Mouse (Mus musculus): ENCODE results near the gene Gm47791. TPM values are rescaled to one million over a fixed set of nuclear protein-coding genes. Genes with fewer than 3 reads are reported as not detected.

The Gm47791 gene
- total and polyA plus RNA-seq, 2 experiments from 2014 or later: not detected

GRCm38 (mm10) chr1:82733357-82733756 lies 37.7 kb downstream of the Gm47791 start:
- no peak overlapping the region for H3K27ac ChIP-seq (ENCODE audit: low read depth)
- no peaks in the 10 kb centered on the region for H3K27me3 ChIP-seq (ENCODE audit: control insufficient read depth, insufficient read depth, low read length)
- H3K9ac ChIP-seq (replicated peaks; ENCODE audit: low read depth, low read length): no peak overlapping the region
- peaks cover 86% of the 10 kb centered on the region for H3K36me3 ChIP-seq (replicated peaks; ENCODE audit: control insufficient read depth, insufficient read depth, low read length)
- no peak overlapping the region for H3K4me2 ChIP-seq (ENCODE audit: low read depth, low read length)
- ATAC-seq (ENCODE audit: insufficient read depth, low read depth) (no peak), DNase-seq (ENCODE audit: low spot score) (no peak)
- H3K9me3 ChIP-seq (replicated peaks; ENCODE audit: control insufficient read depth, low read length): no peaks in the 10 kb centered on the region
- WGBS: 80% methylated on average over 1 of the region's 1 CpGs
- H3K4me3 ChIP-seq (ENCODE audit: low read depth, low read length): no peak overlapping the region
- no peak for TF ChIP-seq EP300 (IDR thresholded peaks at IDR 0.05; ENCODE audit: low read depth)
- TF ChIP-seq CTCF (IDR thresholded peaks at IDR 0.05; ENCODE audit: low read depth): no peak
- H3K4me1 ChIP-seq (ENCODE audit: control insufficient read depth, insufficient read depth): no peaks in the 10 kb centered on the region

- TF ChIP-seq CTCF (IDR thresholded peaks at IDR 0.05; ENCODE audit: low read depth) (no peak), EP300 (IDR thresholded peaks at IDR 0.05; ENCODE audit: low read depth) (no peak)
- Histone ChIP-seq H3K27ac (ENCODE audit: low read depth) (no peak overlapping the region), H3K9ac (replicated peaks; ENCODE audit: low read depth, low read length) (no peak overlapping the region), H3K36me3 (replicated peaks; ENCODE audit: control insufficient read depth, insufficient read depth, low read length) (peaks cover 43% of the 10 kb centered on the region), H3K9me3 (replicated peaks; ENCODE audit: control insufficient read depth, low read length) (no peaks in the 10 kb centered on the region), H3K27me3 (ENCODE audit: control insufficient read depth, insufficient read depth, low read length) (peaks cover 13% of the 10 kb centered on the region), H3K4me2 (ENCODE audit: low read depth, low read length) (peak overlapping the region; percentile 89; the same call in 1 of the 2 replicates), H3K4me3 (ENCODE audit: low read depth, low read length) (no peak overlapping the region), H3K4me1 (ENCODE audit: control insufficient read depth, insufficient read depth) (peaks cover 11% of the 10 kb centered on the region)
- ATAC-seq (ENCODE audit: insufficient read depth, low read depth) (no peak), DNase-seq (ENCODE audit: low spot score) (no peak)
- 89% methylated on average over 5 of the region's 5 CpGs for WGBS
These were observed 44.6 kb downstream of the Gm47791 start for GRCm38 (mm10) chr1:82726482-82726881.

- H3K9me3 ChIP-seq (replicated peaks; ENCODE audit: control insufficient read depth, low read length): no peaks in the 10 kb centered on the region
- 41% methylated on average over 4 of the region's 4 CpGs for WGBS
- H3K4me1 ChIP-seq (ENCODE audit: control insufficient read depth, insufficient read depth): peaks cover 11% of the 10 kb centered on the region
- peaks cover 13% of the 10 kb centered on the region for H3K27me3 ChIP-seq (ENCODE audit: control insufficient read depth, insufficient read depth, low read length)
- ATAC-seq (ENCODE audit: insufficient read depth, low read depth) (no peak), DNase-seq (ENCODE audit: low spot score) (no peak)
- H3K36me3 ChIP-seq (replicated peaks; ENCODE audit: control insufficient read depth, insufficient read depth, low read length): peaks cover 37% of the 10 kb centered on the region
- peak overlapping the region; percentile 89 for H3K4me2 ChIP-seq (ENCODE audit: low read depth, low read length)
- no peak overlapping the region for H3K27ac ChIP-seq (ENCODE audit: low read depth)
- no peak for TF ChIP-seq CTCF (IDR thresholded peaks at IDR 0.05; ENCODE audit: low read depth)
- no peak for TF ChIP-seq EP300 (IDR thresholded peaks at IDR 0.05; ENCODE audit: low read depth)
- H3K4me3 ChIP-seq (ENCODE audit: low read depth, low read length): peak overlapping the region; percentile 81
- H3K9ac ChIP-seq (replicated peaks; ENCODE audit: low read depth, low read length): peak overlapping the region; percentile 85
These were observed 45.2 kb downstream of the Gm47791 start for GRCm38 (mm10) chr1:82725875-82726185.

GRCm38 (mm10) chr1:82725026-82725874 lies 45.8 kb downstream of the Gm47791 start:
- Histone ChIP-seq H3K9ac (replicated peaks; ENCODE audit: low read depth, low read length) (peak overlapping the region; percentile 85), H3K27me3 (ENCODE audit: control insufficient read depth, insufficient read depth, low read length) (peaks cover 13% of the 10 kb centered on the region), H3K4me3 (ENCODE audit: low read depth, low read length) (peak overlapping the region; percentile 81), H3K4me2 (ENCODE audit: low read depth, low read length) (peak overlapping the region; percentile 89), H3K4me1 (ENCODE audit: control insufficient read depth, insufficient read depth) (peaks cover 11% of the 10 kb centered on the region), H3K36me3 (replicated peaks; ENCODE audit: control insufficient read depth, insufficient read depth, low read length) (peaks cover 31% of the 10 kb centered on the region), H3K9me3 (replicated peaks; ENCODE audit: control insufficient read depth, low read length) (no peaks in the 10 kb centered on the region), H3K27ac (ENCODE audit: low read depth) (peak overlapping the region; percentile 87)
- DNase-seq (ENCODE audit: low spot score) (peak; percentile 67), ATAC-seq (ENCODE audit: insufficient read depth, low read depth) (peak; percentile 97)
- WGBS: under 1% methylated on average over 37 of the region's 37 CpGs
- TF ChIP-seq EP300 (IDR thresholded peaks at IDR 0.05; ENCODE audit: low read depth) (peak; percentile 42; the same call in 1 of the 2 replicates), CTCF (IDR thresholded peaks at IDR 0.05; ENCODE audit: low read depth) (no peak)

GRCm38 (mm10) chr1:82724339-82725025 lies 46.6 kb downstream of the Gm47791 start, which contains the start of gene Mff:
TSS of gene Mff (plus strand) at chr1:82724890.
- Histone ChIP-seq H3K4me2 (ENCODE audit: low read depth, low read length) (peak within 1 kb of the TSS; percentile 89), H3K4me3 (ENCODE audit: low read depth, low read length) (peak within 1 kb of the TSS; percentile 81), H3K9me3 (replicated peaks; ENCODE audit: control insufficient read depth, low read length) (no peaks in the 10 kb centered on the region), H3K9ac (replicated peaks; ENCODE audit: low read depth, low read length) (peak within 1 kb of the TSS; percentile 85), H3K36me3 (replicated peaks; ENCODE audit: control insufficient read depth, insufficient read depth, low read length) (peaks cover 23% of the 10 kb centered on the region), H3K4me1 (ENCODE audit: control insufficient read depth, insufficient read depth) (peaks cover 11% of the 10 kb centered on the region), H3K27me3 (ENCODE audit: control insufficient read depth, insufficient read depth, low read length) (peaks cover 13% of the 10 kb centered on the region), H3K27ac (ENCODE audit: low read depth) (peak within 1 kb of the TSS; percentile 87)
- ATAC-seq (ENCODE audit: insufficient read depth, low read depth) (peak; percentile 98), DNase-seq (ENCODE audit: low spot score) (peak; percentile 93)
- TF ChIP-seq CTCF (IDR thresholded peaks at IDR 0.05; ENCODE audit: low read depth): no peak
- peak; percentile 65; the same call in 1 of the 2 replicates for TF ChIP-seq EP300 (IDR thresholded peaks at IDR 0.05; ENCODE audit: low read depth)
- 9% methylated on average over 38 of the region's 38 CpGs for WGBS

Other genes with a start within 250 kb of the Gm47791 start
- gene Col4a4, start 184.4 kb downstream of the Gm47791 start, total RNA-seq (2014; rRNA removed; ENCODE audit: low replicate concordance): 0.53 and 1.9 TPM in 2 replicates
- 0.89 and 1.3 TPM in 2 replicates for gene Col4a4, start 184.4 kb downstream of the Gm47791 start, polyA plus RNA-seq (2015; fragmentation: Nextera tagmentation; extraction: Ambion mirVana)
- 0.08 and 9.9 TPM in 2 replicates for gene Col4a3, start 184.3 kb downstream of the Gm47791 start, total RNA-seq (2014; rRNA removed; ENCODE audit: low replicate concordance)
- 0.58 and 0.63 TPM in 2 replicates for gene Col4a3, start 184.3 kb downstream of the Gm47791 start, polyA plus RNA-seq (2015; fragmentation: Nextera tagmentation; extraction: Ambion mirVana)
- gene Mff, start 46.4 kb downstream of the Gm47791 start, total RNA-seq (2014; rRNA removed; ENCODE audit: low replicate concordance): 211 and 306 TPM in 2 replicates
- gene Mff, start 46.4 kb downstream of the Gm47791 start, polyA plus RNA-seq (2015; fragmentation: Nextera tagmentation; extraction: Ambion mirVana): 259 and 270 TPM in 2 replicates
- not detected in 2 replicates for gene Tm4sf20, start 2.8 kb downstream of the Gm47791 start, total RNA-seq (2014; rRNA removed; ENCODE audit: low replicate concordance)
- 0.14 TPM in 1 of 2 replicates, not detected in the other for gene Tm4sf20, start 2.8 kb downstream of the Gm47791 start, polyA plus RNA-seq (2015; fragmentation: Nextera tagmentation; extraction: Ambion mirVana)
- 71.0 and 78.8 TPM in 2 replicates for gene Agfg1, start 68.2 kb upstream of the Gm47791 start, total RNA-seq (2014; rRNA removed; ENCODE audit: low replicate concordance)
- gene Agfg1, start 68.2 kb upstream of the Gm47791 start, polyA plus RNA-seq (2015; fragmentation: Nextera tagmentation; extraction: Ambion mirVana): 18.5 and 18.6 TPM in 2 replicates
- not detected in 2 replicates for gene A030005L19Rik, start 142.1 kb upstream of the Gm47791 start, total RNA-seq (2014; rRNA removed; ENCODE audit: low replicate concordance)
- gene A030005L19Rik, start 142.1 kb upstream of the Gm47791 start, polyA plus RNA-seq (2015; fragmentation: Nextera tagmentation; extraction: Ambion mirVana): 0.15 TPM in 1 of 2 replicates, not detected in the other
- gene A030014E15Rik, start 153.7 kb upstream of the Gm47791 start, total RNA-seq (2014; rRNA removed; ENCODE audit: low replicate concordance): not detected in 2 replicates
- gene A030014E15Rik, start 153.7 kb upstream of the Gm47791 start, polyA plus RNA-seq (2015; fragmentation: Nextera tagmentation; extraction: Ambion mirVana): not detected in 2 replicates
- not detected in 2 replicates for gene Gm6217, start 160.2 kb upstream of the Gm47791 start, total RNA-seq (2014; rRNA removed; ENCODE audit: low replicate concordance)
- gene Gm6217, start 160.2 kb upstream of the Gm47791 start, polyA plus RNA-seq (2015; fragmentation: Nextera tagmentation; extraction: Ambion mirVana): not detected in 2 replicates
- not detected in 2 replicates for gene A030003K21Rik, start 172.1 kb upstream of the Gm47791 start, total RNA-seq (2014; rRNA removed; ENCODE audit: low replicate concordance)
- gene A030003K21Rik, start 172.1 kb upstream of the Gm47791 start, polyA plus RNA-seq (2015; fragmentation: Nextera tagmentation; extraction: Ambion mirVana): not detected in 2 replicates
- gene Gm7544, start 184.8 kb upstream of the Gm47791 start, total RNA-seq (2014; rRNA removed; ENCODE audit: low replicate concordance): not detected in 2 replicates
- gene Gm7544, start 184.8 kb upstream of the Gm47791 start, polyA plus RNA-seq (2015; fragmentation: Nextera tagmentation; extraction: Ambion mirVana): not detected in 2 replicates
- not detected in 2 replicates for gene Gm47955, start 189.0 kb upstream of the Gm47791 start, total RNA-seq (2014; rRNA removed; ENCODE audit: low replicate concordance)
- not detected in 2 replicates for gene Gm47955, start 189.0 kb upstream of the Gm47791 start, polyA plus RNA-seq (2015; fragmentation: Nextera tagmentation; extraction: Ambion mirVana)
- not detected in 2 replicates for gene Gm47959, start 229.3 kb upstream of the Gm47791 start, total RNA-seq (2014; rRNA removed; ENCODE audit: low replicate concordance)
- not detected in 2 replicates for gene Gm47959, start 229.3 kb upstream of the Gm47791 start, polyA plus RNA-seq (2015; fragmentation: Nextera tagmentation; extraction: Ambion mirVana)